Mouse (Mus musculus) urinary bladder, postnatal 4 days (tissue): ENCODE data around the gene Dnph1.
A peak's percentile ranks its signal among the peaks of the same experiment; 100 is the strongest.

Experiments
- DNase-seq, 2 experiments: peaks; one replicate each; pipeline ENCODE4 v3.0.0; 2021 to 2022; ENCODE audit warnings: low spot score in 2 of 2

Gene Dnph1

DNA sequence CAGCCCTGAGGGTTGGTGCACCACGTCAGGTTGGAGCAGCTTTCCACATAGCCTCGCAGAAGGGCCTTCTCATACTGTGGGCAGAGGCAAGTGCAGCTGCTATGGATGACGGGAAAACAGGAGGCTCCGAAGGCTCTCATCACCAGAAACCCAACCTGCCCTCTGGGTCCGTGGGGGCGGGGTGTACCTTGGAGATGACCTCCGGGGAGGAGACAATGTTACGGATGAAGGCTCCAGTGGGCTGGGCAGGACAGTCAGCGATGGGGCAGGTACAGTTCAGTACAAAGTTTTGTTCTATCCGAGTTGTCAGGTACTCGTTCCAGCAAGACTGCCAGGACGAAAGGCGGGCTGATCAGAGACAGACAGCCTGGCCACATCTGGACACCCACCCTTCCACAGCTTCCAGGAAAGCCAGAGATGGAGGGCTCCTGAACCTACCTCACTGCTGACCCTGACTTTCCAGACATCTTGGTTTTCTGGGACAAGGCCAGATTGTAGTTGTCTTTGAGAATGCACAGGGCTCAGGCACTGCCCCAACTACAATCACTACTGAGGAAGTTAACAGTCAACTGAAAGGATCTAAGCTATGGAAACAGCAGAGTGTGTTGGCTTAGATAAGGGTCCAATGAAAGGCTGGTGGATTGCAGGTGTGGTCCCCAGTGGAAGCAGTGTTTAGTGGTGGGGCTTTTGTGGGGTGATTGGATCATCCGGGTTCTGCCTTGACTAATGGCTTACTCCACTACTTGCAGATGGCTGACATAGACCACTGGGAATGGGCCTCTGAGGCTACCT is 7.5 kb downstream of the Dnph1 start:
- DNase-seq, result no peak

DNA sequence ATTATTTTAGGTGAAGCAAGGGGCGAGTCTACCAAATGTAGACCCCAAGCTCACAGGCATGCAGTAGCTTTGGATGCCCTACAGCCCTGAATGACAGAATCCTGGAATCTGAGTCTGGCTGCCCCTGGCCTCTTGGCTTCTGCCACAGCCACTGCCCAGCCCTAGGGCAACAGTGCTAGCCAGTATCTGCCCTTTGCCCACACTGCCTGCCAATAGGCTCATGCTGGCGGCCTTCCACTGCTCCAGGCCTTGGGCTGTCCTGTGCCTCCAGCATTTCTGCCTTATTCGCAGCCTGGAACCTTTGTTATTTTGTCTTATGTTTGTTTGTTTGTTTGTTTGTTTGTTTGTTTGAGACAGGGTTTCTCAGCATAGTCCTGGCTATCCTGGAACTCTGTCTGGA is 9.1 kb downstream of the Dnph1 start:
- DNase-seq, result no peak

DNA sequence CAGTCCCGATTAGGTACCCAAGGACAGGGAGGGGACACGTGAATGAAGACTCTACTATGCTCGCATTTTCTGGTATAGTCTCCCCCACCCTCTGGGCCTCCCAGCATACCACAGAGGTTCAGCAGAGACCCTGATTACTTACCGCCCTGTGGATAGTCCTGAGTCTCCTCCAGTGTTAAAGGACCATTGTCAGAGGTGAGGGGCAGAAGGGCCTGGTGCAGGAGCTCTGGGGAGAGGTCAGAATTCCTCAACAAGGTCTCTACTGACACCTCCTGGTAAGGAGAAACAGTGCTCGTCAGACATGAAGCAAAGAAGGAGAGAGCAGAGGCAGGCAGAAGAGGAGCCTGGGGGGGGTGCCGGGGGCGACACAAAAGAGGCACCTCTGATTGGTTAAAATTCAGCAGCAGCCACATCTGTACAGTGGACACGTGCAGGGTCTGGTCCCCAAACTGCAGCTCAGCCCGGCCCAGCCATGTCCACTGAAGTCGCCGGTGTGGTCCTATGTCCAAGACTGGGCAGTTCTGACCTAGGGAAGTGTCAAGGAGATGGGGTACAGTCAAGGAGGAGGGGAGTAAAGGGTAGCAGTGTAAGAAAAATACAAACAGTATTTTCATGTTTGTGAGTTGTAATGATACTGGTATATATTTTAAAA is 14.7 kb downstream of the Dnph1 start:
- DNase-seq, result no peak

DNA sequence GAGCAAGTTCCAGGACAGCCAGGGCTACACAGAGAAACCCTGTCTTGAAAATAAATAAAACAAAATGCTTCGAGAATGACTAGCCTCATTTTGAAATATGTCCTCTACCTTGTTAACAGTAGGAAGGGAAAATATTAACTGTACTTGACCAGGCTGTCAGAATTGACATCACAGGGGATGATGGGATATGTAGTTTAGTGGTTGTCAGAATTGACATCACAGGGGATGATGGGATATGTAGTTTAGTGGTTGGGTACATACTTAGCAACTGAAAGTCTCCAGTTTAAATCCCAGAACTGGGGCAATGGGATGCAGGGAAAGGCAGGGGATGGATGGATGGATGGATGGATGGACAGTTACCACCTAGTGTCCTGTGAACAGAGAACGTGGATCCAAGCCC is 16.8 kb downstream of the Dnph1 start:
- no peak for DNase-seq

DNA sequence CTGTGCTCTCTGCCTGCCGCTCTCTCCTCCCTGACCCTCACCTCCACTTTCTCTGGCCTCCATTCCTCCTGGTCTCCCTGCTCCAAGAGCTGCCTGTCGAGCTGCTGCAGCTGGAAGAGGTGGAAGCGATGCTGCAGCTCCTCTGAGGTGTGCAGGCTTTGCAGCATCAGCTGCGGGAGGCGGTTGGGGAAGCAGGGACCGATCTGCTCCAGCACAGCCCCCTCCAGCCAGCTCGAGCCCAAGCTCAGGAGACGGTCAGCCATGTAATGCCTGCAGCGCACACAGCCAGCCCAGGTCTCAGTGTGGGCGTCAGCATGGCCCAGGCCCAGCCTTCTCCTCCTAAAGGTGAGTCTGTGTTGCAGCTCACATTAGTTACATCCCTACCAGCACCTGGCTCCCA is 23.5 kb downstream of the Dnph1 start:
- peak in 1 of 2 experiments; percentile 56 for DNase-seq

DNA sequence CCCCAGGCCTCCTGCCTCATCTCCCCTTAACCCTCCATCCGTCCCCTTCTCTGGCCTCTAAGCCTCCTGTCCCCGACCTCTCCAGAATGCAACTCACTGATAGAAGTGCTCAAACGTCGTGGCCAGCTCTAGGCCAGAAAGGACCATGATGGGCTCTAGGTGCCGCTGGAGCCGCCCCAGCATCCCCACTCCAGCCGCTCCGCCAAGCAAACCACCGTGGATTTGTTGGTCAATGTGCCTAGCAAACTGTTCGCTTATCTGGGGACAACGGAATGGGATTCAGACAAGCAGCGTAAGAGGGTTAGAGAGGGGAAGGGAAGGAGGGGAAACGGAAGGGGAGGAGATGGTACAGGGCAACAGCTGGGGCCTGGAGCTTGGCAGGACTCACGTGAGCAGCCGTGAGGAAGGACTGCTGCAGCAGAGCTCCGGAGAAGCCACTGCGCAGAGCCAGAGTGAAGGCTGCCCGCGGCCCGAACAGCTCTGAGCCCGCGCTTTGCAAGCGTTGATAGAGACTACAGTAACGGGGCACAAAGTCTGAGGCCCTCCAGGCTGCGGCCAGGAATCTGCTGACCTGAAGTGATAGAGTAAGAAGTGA is 24.0 kb downstream of the Dnph1 start:
- DNase-seq, result no peak

DNA sequence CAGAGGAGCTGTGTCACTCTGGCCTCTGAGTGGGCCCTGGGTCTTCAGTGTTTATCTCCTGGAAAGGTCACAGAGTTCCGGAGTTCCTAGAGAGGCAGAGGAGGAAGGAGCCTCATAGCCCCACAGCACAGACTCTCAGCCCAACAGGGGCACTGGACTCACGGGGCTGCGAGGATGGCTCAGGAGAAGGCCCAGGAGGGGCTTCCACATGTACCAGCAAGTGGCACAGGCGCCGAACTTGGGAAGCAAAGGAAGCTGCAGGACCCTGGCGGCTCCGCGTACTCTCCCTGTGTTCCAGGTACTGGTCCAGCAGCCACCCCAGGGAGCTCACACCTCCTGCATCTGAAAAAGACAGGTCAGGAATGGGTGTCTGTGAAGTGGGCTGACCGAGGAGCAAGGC is 24.7 kb downstream of the Dnph1 start:
- no peak for DNase-seq

DNA sequence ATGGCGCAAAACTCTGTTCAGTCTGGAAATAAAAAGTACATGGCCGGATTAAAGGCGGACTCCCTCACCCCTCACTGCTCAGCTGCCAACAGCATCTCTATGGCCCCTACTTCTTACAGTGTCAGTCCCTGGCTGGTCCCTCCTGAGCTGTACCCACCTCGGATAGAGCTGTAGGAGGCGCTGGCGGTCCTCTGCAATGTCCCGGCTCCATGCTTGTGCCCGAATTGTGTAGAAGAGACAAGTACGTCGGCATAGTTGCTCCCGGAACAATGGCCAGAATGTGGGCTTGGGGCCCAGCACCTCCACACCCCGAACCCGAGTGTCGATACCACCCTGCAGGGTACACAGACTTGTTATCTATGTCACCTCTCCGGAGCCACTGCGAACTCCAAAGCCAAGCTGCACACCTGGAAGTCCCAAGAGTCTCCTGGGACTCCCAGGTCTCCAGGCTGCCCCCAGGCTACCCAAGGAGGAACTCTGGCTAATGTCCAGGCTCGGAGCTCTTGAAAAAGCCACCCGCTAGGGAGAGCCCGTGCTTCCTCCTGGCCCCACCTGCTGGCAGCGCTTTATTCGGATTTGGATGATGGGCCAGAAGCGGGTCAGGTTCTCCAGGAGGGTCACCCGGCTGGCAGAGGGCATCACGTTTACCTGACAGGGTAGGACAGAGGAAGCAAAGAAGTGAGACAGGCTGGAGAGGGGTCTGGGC is 25.6 kb downstream of the Dnph1 start:
- DNase-seq, result peak in 1 of 2 experiments; percentile 59

DNA sequence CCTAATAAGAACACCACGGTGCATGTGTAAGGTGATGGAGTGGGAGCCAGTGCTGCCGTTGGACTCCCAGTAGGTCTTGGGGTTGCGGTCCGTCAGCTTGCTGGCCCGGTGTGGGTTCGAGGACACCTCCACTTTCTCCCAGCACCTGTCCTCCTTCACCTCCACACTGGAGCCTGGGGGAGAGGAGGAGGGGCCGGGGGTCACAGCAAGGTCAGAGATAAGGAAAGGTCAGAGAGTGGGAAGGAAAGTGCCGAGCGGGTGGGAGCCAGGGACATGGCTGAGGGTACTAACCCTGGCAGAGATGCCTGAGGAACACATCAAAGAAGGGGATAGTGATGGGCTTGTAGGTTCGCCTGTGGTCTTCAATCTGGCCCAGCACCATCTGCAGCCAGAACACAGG is 28.6 kb downstream of the Dnph1 start:
- DNase-seq, result peak in 1 of 2 experiments; percentile 57

DNA sequence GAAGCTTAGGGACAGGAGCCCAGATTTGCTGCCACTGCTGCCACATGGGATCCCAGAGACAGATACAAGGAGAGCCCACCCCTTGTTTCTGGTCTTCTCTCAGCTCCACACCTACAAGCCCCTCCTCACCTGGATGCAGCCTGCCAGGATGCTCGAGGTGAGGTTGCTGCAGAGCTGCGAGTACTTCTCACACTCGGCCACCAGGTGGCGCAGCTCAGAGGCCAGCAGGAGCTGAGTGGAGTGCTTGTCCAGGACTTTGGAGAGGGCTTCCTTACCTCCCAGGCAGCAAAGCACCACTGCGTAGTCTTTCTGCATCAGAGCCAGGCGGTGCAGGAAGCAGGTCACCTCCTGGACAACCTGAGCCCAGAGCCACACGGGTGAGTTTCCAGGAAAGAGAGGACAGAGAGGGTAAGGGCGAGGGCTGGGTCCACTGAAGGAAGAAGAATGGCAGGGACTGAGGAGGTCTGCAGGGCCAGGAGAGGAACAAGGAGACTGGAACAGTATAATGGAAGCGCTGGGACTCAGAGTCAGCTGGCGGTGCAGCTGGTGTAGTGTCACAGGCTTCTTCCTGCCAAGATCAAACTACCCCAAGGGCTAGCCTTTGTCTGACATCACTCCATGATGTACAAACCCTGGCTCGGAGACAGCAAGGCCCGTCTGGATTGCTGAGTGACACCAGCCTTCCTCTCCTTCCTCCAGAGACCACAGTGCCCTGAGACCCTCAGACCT is 29.2 kb downstream of the Dnph1 start:
- peak; percentile 58 to 84 for DNase-seq

DNA sequence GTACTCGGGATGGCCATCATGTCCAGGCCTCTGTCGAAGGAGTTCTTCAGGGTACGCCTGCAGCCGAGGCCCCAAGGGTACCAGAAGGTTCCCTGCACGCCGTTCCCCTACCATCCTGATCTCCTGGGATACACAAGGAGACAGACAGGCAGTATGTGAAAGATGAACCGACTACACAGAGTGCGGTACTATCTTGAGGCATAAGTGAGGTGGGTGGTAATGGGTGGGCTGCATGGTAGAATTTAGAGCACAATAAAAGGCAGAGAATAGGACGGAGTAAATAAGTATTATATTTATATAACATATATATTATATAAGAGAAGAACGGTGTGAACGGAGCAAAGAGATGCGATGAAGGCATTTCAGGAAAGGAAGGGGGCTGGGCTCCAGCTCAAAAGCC is 47.1 kb downstream of the Dnph1 start:
- no peak for DNase-seq

DNA sequence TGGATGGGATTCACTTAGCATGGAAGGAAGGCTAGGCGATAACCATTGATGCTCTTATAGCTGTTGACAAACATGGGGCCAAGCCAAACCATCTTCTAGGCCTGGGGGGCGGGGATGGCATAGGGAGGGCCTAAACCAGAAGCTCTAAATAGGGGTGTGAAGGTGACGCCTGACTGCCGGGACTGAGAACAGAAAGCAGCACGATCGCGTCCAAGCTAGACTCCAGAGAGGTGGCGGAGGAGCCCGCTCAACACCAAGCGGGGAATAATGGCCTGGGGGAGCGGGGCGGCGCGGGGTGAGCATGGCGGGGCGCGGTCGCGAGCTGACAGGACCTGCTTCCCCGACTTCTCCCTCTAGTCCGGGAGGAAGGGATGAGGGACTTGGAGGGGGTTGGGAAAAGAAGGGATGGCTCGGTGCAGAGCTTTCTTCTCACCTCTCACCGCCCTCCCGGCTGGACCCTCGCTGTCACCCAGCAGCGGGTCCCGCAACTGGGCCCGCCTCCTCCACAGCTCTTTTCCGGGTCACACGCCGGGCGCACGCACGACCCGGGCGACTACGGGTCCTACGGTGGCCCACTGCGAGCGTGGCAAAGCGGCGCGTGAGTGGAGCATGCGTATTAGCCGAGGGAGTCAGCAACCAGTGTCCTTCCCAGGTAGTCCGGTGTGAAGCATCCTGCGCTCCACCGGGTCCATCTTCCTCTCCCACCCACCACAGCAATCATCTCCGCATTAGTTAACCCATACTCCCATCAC is 49.5 kb downstream of the Dnph1 start, which contains the start of gene Cul9:
TSS of gene Cul9 (minus strand) at position 576 of the 752 bp plus-strand sequence.
- peak; percentile 69 to 76 for DNase-seq

DNA sequence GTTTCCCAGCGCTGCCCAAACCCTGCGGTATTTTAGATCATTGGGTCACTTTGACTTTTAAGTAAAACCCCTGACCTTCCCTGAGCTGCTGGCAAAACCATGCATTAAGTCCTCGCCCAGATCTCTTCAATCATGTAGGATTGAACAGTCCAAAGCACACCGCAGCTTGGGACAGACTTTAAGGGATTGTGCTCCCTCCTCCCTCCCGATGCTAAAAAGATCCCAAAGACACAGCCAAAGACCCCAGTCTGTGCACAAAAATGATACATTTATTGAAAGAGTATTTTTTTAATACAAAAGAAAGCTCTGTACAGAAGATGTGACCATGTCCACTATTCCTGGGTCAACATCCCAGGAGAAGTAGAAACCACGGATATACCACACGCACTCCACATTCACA is 50.1 kb downstream of the Dnph1 start:
- no peak for DNase-seq

DNA sequence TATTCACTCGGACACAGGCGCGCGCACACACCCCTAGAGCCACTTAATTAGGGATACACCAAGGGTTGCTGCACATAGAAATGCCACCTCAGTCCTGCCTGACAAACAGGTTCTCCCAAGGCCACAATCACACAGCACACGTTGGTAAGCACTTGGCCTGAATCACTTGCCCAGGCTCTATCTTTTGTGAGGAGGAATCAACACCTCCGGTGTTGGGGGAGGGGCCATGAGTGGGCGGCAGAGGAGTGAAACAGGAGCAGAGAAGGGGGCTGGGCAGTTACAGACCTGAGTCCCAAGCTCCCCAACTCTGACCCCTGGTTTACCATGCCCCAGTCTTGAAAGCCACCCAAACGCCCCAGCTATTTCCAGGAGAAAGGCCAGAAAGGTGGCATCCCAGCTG is 50.5 kb downstream of the Dnph1 start:
- DNase-seq, result no peak

DNA sequence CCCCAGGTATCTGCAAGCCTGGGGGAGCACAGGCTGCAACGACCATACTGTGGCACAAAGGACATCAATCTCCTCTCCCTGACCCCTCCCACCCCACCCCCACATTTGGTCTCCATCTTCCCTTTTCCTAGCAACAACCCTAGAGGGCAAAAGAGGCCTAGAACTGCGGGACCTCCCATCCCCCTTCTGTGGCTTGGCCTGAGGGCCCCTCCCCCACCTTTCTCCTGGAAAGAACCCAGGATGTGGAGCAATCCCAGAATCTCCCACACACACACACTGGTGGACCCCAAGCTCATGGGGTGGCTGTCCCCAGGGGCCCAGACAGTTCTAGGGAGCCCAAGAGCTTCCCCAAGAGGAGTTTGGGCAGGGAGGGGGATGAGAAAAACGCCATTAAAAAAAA is 51.4 kb downstream of the Dnph1 start:
- no peak for DNase-seq

DNA sequence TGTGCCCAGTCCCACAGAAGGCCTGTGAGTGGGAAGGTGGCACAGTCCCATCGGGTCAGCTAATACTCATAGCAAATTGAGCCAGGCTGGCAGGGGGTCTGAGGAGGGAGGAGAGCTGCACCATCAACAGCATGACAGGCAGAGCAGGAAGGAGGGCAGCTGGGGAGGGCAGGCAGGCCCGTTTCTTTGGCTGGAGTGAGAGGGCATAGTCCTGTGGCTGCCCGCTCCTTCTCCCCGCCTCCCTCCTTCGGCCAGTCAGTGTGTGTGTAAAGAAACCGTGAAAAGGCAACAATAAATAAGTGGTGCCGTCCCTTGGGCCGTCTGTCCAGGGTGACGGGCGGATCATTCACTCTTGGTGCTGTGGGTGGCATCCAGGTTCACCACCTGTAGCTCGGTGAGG is 52.2 kb downstream of the Dnph1 start:
- DNase-seq, result no peak

DNA sequence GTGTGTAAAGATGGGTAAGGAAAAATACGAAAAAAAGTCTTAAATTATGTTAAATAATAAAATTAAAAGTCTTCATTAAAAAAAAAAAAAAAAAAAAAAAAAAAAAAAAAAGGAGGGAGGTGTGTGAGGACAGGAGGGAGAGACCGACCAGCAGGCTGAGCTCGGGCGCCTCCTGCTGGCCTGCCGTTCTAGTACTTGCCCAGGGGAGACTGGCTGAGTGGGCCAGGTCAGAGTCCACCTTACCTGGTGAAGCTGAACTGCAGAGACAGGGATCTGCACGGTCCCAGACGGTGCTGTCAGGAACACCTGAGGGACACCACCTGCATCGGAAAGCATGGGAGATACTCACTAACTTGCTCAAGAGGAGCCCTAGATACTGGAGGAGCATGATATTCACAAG is 52.7 kb downstream of the Dnph1 start:
- DNase-seq, result no peak
